Mouse (Mus musculus): ENCODE data around the gene Metap1d. TPM values are rescaled to one million over a fixed set of nuclear protein-coding genes. Genes with fewer than 3 reads are reported as not detected.
A peak's percentile ranks its signal among the peaks of the same experiment; 100 is the strongest.

Metap1d gene
- polyA plus RNA-seq (2012; rRNA removed): 11.8 and 12.9 TPM in 2 replicates

DNA sequence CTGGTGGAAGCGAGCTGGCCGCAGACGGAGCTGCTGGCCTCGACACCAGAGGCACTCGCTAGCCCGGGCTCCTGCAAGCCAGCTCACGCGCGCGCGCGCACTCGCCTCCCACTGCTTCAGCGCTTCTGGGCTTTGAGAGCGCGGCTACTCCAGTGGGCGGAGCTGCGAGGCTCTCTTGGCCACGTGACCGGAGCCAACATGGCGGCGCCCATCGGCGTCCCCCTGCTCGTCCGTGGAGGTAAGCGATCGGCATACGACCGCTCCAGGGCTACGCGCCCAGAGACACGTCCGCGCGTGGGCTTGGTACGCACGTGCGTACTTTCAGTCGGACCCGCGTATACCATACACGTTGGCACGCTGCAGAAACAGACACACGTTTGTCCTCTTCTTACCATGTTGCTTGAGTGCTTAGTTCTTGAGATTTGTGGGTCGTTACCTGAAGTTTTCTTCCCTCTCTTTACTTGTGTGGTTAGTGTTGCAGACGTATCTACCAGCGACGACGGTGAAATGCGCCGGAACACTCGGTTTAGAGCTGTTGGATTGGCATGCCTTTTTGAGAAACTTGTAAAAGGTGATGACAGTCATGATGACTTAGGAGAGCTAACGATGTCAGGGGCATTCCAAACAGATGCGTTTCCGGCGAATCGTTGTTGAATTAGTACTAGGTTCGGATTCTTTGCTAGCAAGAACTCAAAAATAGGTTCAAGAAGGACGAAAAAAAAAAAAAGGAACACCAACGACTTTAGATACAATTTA lies at the start of gene Metap1d:
TSS of gene Metap1d (plus strand) at position 116 of the 756 bp plus-strand sequence.
- H3K4me3 ChIP-seq (ENCODE audit: control insufficient read depth, low read depth, low read length): peak within 1 kb of the TSS; percentile 98
- H3K27me3 ChIP-seq (ENCODE audit: control insufficient read depth, insufficient read depth, low read length): no peaks in the 10 kb centered on the region
- H3K36me3 ChIP-seq (ENCODE audit: control insufficient read depth, insufficient read depth, low read length): no peaks in the 10 kb centered on the region
- H3K4me1 ChIP-seq (ENCODE audit: control insufficient read depth, insufficient read depth, low read length): peaks cover 3% of the 10 kb centered on the region; the same call in 1 of the 2 replicates
- peak within 1 kb of the TSS; percentile 84 for H3K27ac ChIP-seq (ENCODE audit: control insufficient read depth, insufficient read depth, low read depth, low read length)
- TF ChIP-seq POLR2A (IDR thresholded peaks at IDR 0.05; ENCODE audit: control insufficient read depth, low read depth, low read length): peak; percentile 70
- no peak; the same call in 1 of the 2 replicates for TF ChIP-seq CTCF (IDR thresholded peaks at IDR 0.05; ENCODE audit: control insufficient read depth, insufficient read depth, insufficient replicate concordance, low read depth, low read length)

DNA sequence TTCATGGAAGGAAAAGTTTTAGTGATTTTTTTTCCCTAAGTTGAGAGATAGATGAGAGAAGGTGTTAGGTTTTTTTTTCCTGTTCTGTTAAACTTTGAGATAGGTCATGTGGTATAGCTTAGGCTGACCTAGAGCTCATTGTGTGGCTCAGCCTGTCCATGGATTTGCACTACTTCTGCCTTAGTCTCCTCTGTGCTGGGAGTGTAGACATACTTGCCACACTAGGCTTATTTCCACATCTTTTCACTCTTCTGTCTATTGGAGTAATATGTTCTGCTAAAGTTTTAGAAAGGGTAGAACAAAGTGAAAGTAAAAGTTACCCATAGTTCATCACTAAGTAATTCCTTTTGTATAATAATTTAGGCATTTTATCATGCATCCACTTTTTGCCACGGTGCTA lies 47.5 kb upstream of the Metap1d start:
- Histone ChIP-seq H3K36me3 (ENCODE audit: control insufficient read depth, insufficient read depth, low read length) (no peaks in the 10 kb centered on the region), H3K4me3 (ENCODE audit: control insufficient read depth, low read depth, low read length) (no peak overlapping the region), H3K27ac (ENCODE audit: control insufficient read depth, insufficient read depth, low read depth, low read length) (no peak overlapping the region), H3K27me3 (ENCODE audit: control insufficient read depth, insufficient read depth, low read length) (no peaks in the 10 kb centered on the region), H3K4me1 (ENCODE audit: control insufficient read depth, insufficient read depth, low read length) (no peaks in the 10 kb centered on the region)
- TF ChIP-seq CTCF (IDR thresholded peaks at IDR 0.05; ENCODE audit: control insufficient read depth, insufficient read depth, insufficient replicate concordance, low read depth, low read length) (no peak), POLR2A (IDR thresholded peaks at IDR 0.05; ENCODE audit: control insufficient read depth, low read depth, low read length) (no peak)

DNA sequence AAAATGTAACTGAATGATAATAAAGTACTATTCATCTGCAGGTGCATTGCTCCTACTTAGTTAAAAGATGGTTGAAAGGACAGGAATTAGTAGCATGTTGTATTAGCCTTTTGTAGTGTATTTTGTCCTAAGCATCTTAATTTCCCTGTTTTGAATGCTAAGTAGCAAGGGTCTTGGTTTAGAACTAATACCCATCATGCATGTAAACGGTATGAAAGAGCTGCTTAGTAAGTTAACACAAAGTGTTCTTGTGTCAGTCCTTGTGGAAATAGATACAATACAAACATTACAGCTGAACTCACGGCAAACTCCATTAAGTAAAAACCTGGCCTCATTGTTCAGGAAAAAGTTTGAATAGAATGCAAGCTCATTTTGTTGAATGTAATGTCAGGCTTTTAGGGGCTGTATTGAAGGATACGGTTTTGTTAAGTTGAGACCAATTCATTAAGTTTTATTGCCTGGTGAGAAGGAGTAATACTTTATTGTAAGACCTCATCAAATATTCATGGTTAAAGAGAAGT lies 34.3 kb upstream of the Metap1d start:
- no peak for TF ChIP-seq CTCF (IDR thresholded peaks at IDR 0.05; ENCODE audit: control insufficient read depth, insufficient read depth, insufficient replicate concordance, low read depth, low read length)
- no peak for TF ChIP-seq POLR2A (IDR thresholded peaks at IDR 0.05; ENCODE audit: control insufficient read depth, low read depth, low read length)
- no peaks in the 10 kb centered on the region for H3K27me3 ChIP-seq (ENCODE audit: control insufficient read depth, insufficient read depth, low read length)
- no peak overlapping the region for H3K4me3 ChIP-seq (ENCODE audit: control insufficient read depth, low read depth, low read length)
- H3K4me1 ChIP-seq (ENCODE audit: control insufficient read depth, insufficient read depth, low read length): no peaks in the 10 kb centered on the region
- H3K36me3 ChIP-seq (ENCODE audit: control insufficient read depth, insufficient read depth, low read length): no peaks in the 10 kb centered on the region
- no peak overlapping the region for H3K27ac ChIP-seq (ENCODE audit: control insufficient read depth, insufficient read depth, low read depth, low read length)

DNA sequence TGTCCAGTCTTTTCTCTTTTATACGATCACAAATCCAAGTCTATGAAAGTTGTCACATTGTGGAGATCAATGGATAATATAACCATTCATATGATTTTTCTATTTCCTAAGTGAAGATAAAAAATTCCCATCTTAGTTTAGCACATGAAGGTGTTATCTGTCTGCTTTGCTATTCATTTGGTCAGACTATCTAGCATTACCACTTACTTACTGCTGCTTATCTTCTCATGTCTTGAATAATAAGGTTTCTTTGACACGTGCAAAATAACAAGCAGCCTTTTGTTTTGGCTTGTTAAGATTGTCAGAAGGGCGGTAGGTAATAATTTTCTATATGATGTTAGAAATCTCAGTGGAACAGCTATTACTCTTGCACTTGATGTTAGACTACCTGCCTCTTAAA lies 33.7 kb upstream of the Metap1d start:
- TF ChIP-seq POLR2A (IDR thresholded peaks at IDR 0.05; ENCODE audit: control insufficient read depth, low read depth, low read length) (no peak), CTCF (IDR thresholded peaks at IDR 0.05; ENCODE audit: control insufficient read depth, insufficient read depth, insufficient replicate concordance, low read depth, low read length) (no peak)
- Histone ChIP-seq H3K27me3 (ENCODE audit: control insufficient read depth, insufficient read depth, low read length) (no peaks in the 10 kb centered on the region), H3K27ac (ENCODE audit: control insufficient read depth, insufficient read depth, low read depth, low read length) (no peak overlapping the region), H3K4me3 (ENCODE audit: control insufficient read depth, low read depth, low read length) (no peak overlapping the region), H3K4me1 (ENCODE audit: control insufficient read depth, insufficient read depth, low read length) (no peaks in the 10 kb centered on the region), H3K36me3 (ENCODE audit: control insufficient read depth, insufficient read depth, low read length) (no peaks in the 10 kb centered on the region)

DNA sequence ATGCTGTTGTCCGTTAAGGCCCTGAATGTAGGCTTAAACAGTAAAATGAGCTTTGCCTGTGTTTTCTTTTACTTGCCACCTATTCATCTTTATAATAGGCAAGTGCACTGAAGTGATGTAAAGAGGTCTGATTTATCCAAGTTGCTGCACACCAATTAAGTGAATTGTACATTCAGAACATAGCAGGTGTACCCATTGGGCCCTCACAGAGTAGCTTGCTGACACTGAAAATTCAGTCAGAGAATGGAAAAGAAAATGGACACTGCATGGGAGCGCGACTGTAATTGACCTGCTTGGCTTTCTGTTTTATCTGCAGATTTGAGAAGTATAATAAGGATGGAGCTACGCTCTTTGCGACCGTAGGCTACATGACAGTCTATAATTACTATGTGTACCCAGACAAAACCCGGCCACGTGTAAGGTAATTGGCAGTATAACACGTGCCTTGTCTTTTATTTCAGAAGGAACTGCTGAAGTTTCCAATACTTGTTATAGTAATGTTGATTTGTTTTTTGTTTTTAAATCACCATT lies 32.1 kb upstream of the Metap1d start:
- H3K4me1 ChIP-seq (ENCODE audit: control insufficient read depth, insufficient read depth, low read length): no peaks in the 10 kb centered on the region
- TF ChIP-seq POLR2A (IDR thresholded peaks at IDR 0.05; ENCODE audit: control insufficient read depth, low read depth, low read length) (no peak), CTCF (IDR thresholded peaks at IDR 0.05; ENCODE audit: control insufficient read depth, insufficient read depth, insufficient replicate concordance, low read depth, low read length) (no peak)
- H3K27ac ChIP-seq (ENCODE audit: control insufficient read depth, insufficient read depth, low read depth, low read length): no peak overlapping the region
- H3K36me3 ChIP-seq (ENCODE audit: control insufficient read depth, insufficient read depth, low read length): no peaks in the 10 kb centered on the region
- no peaks in the 10 kb centered on the region for H3K27me3 ChIP-seq (ENCODE audit: control insufficient read depth, insufficient read depth, low read length)
- H3K4me3 ChIP-seq (ENCODE audit: control insufficient read depth, low read depth, low read length): no peak overlapping the region

DNA sequence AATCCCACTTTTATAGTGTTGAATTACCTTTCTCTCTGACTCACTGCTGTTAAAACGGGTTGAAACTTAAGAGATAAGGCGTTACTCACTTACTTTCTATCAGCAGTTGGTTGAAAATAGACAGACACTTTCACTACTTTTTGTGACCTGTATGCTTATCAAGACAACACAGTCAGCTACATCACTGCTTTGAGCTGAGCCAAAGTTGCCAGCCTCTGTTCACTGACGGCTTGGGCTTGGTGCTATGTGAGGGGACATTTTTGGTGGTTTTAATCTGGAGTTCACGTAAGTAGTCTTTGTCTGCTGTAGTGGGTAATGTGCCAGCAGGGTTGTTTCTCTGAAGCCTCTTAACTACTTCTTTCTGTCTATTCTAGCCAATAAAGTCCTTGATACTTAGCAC lies 28.5 kb upstream of the Metap1d start:
- H3K27ac ChIP-seq (ENCODE audit: control insufficient read depth, insufficient read depth, low read depth, low read length): no peak overlapping the region
- no peaks in the 10 kb centered on the region for H3K4me1 ChIP-seq (ENCODE audit: control insufficient read depth, insufficient read depth, low read length)
- H3K4me3 ChIP-seq (ENCODE audit: control insufficient read depth, low read depth, low read length): no peak overlapping the region
- H3K27me3 ChIP-seq (ENCODE audit: control insufficient read depth, insufficient read depth, low read length): no peaks in the 10 kb centered on the region
- TF ChIP-seq POLR2A (IDR thresholded peaks at IDR 0.05; ENCODE audit: control insufficient read depth, low read depth, low read length) (no peak), CTCF (IDR thresholded peaks at IDR 0.05; ENCODE audit: control insufficient read depth, insufficient read depth, insufficient replicate concordance, low read depth, low read length) (no peak)
- no peaks in the 10 kb centered on the region for H3K36me3 ChIP-seq (ENCODE audit: control insufficient read depth, insufficient read depth, low read length)

DNA sequence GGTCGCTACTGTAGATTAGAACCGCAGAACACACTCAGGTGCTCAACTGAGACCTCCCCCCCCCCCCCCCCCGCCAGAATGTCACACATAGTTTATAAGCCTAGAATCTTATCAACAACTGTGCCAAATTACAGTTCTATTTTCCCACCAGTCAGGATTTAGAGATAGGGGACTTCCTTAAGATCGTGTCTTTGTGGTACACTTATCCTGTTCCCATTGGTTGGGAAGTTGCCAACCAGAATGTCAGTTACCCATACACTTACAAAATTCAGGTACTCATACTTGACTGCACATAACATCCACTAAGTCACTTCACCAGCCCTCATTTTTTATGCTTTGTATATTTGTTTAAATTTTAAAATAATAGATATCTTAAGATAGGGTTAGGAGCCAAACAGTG lies 17.6 kb upstream of the Metap1d start:
- Histone ChIP-seq H3K4me3 (ENCODE audit: control insufficient read depth, low read depth, low read length) (no peak overlapping the region), H3K27me3 (ENCODE audit: control insufficient read depth, insufficient read depth, low read length) (no peaks in the 10 kb centered on the region), H3K36me3 (ENCODE audit: control insufficient read depth, insufficient read depth, low read length) (no peaks in the 10 kb centered on the region), H3K4me1 (ENCODE audit: control insufficient read depth, insufficient read depth, low read length) (no peaks in the 10 kb centered on the region), H3K27ac (ENCODE audit: control insufficient read depth, insufficient read depth, low read depth, low read length) (no peak overlapping the region)
- TF ChIP-seq CTCF (IDR thresholded peaks at IDR 0.05; ENCODE audit: control insufficient read depth, insufficient read depth, insufficient replicate concordance, low read depth, low read length) (no peak), POLR2A (IDR thresholded peaks at IDR 0.05; ENCODE audit: control insufficient read depth, low read depth, low read length) (no peak)
